Mouse (Mus musculus): ENCODE measurements around the gene Me1.
A peak's percentile ranks its signal among the peaks of the same experiment; 100 is the strongest.

Gene Me1

GRCm38 (mm10) chr9:86695818-86696261 is at the start of gene Me1:
Gene Me1, minus strand, starts transcription at chr9:86695953.
- DNase-seq (ENCODE audit: low read depth, low spot score): peak; percentile 32

- DNase-seq (ENCODE audit: low read depth, low spot score): no peak
Measured at GRCm38 (mm10) chr9:86744041-86744440, 48.3 kb upstream of the Me1 start.

- peak; percentile 66 for DNase-seq (ENCODE audit: low read depth, low spot score)
Measured at GRCm38 (mm10) chr9:86742959-86743911, 47.5 kb upstream of the Me1 start, which contains the start of gene Prss35. Gene Prss35, plus strand, starts transcription at chr9:86743649.

DNA sequence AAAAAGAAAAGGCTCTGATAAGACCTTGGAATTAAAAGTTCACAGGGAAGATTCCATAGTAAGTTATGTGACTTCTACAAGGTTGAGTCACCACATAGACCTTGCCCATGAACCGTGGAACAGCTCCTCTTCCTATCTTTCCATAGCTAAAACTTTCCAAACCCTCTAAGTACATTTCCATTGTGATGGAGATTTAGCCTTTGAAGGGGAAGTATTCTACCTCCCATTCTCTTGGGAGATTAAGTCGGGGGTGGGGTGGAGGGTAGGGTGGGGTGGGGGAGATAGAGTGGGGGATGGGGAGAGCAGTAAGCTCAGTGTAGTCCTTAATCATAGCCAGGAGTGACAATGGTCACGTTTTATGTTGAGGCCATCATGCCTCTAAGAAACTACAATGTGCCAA is 44.2 kb upstream of the Me1 start:
- peak; percentile 92 for DNase-seq (ENCODE audit: low read depth, low spot score)

GRCm38 (mm10) chr9:86738801-86739200 is 43.0 kb upstream of the Me1 start:
- peak; percentile 26 for DNase-seq (ENCODE audit: low read depth, low spot score)

DNA sequence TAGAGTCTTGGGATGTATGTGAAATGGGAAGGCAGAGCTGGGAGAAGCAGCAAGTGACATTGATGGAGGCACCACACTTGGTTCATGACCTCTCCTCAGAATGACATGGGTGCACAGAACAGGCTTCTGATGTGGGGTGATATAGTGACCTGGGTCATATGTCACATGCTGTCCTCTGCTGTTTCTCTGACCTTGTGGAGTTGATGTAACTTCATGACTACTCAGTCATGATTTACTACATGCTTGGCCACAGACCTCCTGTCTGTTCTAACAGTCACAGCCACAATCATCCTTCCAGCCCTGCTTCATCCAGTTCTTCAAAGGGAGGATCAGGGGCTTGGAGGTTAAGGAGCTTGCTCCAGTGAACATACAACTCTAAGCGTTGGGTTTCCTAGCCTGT is 42.3 kb upstream of the Me1 start:
- no peak for DNase-seq (ENCODE audit: low read depth, low spot score)

- no peak for DNase-seq (ENCODE audit: low read depth, low spot score)
Measured at GRCm38 (mm10) chr9:86736991-86737390, 41.2 kb upstream of the Me1 start.

- no peak for DNase-seq (ENCODE audit: low read depth, low spot score)
Measured at GRCm38 (mm10) chr9:86734795-86735194, 39.0 kb upstream of the Me1 start.

DNA sequence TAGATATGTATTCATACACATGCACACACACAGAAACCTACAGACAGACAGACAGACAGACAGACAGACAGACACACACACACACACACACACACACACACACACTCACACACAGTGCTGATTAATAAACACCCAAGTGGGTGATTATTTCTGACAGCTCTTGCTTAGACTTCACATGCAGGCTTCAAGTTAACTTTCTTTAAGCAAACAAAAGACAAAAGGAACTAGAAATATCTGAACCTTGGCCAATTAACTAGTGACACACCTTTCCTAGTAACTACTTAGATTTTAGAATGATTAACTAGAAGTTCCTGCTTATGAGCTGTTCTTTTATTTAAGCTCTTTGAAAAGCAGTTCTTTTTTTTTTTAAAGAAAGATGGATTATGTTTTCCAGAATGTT is 38.6 kb upstream of the Me1 start:
- no peak for DNase-seq (ENCODE audit: low read depth, low spot score)

GRCm38 (mm10) chr9:86729811-86730210 is 34.1 kb upstream of the Me1 start:
- DNase-seq (ENCODE audit: low read depth, low spot score): no peak

- no peak for DNase-seq (ENCODE audit: low read depth, low spot score)
Measured at GRCm38 (mm10) chr9:86729084-86729483, 33.3 kb upstream of the Me1 start.

DNA sequence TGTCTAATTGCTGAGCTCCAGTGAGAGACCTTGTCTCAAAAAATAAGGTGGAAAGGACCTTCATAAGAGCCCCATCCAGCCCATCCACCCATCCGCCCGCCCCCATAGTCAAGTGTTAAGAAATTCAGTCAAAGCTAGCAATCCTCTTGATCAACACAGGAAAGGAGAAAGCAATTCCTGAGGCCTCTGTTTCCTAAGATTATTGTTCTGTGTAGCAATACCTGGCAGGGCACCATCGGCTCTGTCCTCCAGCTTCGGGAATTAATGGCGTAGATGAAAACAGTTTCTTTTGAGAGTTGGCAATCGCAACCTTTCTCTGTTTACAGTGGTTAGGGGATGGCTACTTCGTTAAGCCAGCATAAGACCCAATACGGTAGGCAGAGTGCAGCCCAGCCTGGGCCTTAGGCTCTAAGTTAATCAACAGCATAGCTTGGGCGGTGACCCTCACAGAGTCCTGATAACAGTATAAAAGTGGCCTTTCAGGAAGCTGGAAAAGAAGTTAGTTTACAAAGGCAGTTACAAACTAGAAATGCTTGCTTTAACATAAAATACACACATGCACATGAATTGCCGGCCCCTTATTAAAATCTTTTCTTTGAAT is 32.6 kb upstream of the Me1 start:
- DNase-seq (ENCODE audit: low read depth, low spot score): no peak

- no peak for DNase-seq (ENCODE audit: low read depth, low spot score)
Measured at GRCm38 (mm10) chr9:86726381-86726720, 30.6 kb upstream of the Me1 start.

GRCm38 (mm10) chr9:86725604-86726380 is 30.0 kb upstream of the Me1 start:
- no peak for DNase-seq (ENCODE audit: low read depth, low spot score)

DNA sequence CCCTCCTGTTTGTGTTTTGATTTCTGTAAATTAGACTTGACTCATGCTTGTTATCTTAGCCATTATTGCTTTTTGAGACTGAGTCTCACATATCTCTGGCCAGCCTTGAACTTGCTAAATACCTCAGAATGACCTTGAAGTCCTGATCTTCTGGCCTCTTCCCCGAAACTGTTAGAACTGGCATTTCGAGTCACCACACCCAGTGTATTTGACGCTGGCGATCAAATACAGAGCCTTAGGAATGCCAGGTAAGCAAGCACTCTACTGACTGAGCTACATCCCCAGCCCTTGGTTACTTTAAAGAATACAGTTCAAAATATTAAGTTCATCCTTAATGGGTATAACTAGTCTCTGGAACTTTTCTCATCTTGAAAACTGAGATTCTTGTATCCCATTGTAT is 29.3 kb upstream of the Me1 start:
- DNase-seq (ENCODE audit: low read depth, low spot score): peak; percentile 77

DNA sequence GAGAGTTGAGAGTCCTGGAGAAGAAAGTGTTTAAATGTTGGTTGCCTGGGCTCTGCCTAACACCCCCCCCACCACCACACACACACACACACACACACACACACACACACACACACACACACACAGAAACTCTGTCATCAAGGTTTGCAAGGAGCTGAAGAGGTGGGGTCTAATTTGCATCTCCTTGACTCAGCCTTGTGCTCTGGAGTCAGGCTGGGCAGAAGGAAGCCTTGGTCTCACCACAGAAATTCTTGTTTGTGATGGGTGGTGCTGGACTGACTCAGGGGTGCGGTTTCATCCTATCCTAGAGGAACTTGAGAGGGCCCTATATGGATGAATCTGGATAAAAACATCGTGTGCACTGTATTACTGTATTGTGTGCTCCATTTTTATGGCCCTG is 25.0 kb upstream of the Me1 start:
- peak; percentile 70 for DNase-seq (ENCODE audit: low read depth, low spot score)

- no peak for DNase-seq (ENCODE audit: low read depth, low spot score)
Measured at GRCm38 (mm10) chr9:86720227-86720626, 24.5 kb upstream of the Me1 start.

GRCm38 (mm10) chr9:86717119-86717518 is 21.4 kb upstream of the Me1 start:
- DNase-seq (ENCODE audit: low read depth, low spot score): no peak

DNA sequence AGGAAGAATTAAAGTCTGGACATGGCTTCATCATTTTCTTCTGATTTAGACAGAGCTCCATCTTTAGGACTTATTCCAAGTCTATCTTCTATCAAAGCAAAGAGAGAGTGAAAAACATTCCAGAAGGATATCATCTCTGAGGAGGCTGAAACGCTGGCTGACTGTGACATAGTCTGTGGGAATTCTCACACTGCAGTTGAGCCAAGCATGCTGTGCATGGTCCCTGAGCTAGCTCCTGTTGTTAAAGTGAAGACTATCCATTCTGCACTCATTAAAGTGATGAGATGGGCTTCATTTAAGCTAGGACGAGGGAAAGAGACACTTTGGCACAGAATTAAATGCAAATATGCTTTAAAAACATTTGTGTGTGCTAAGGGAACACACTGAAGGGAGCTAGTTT is 20.8 kb upstream of the Me1 start:
- no peak for DNase-seq (ENCODE audit: low read depth, low spot score)

- no peak for DNase-seq (ENCODE audit: low read depth, low spot score)
Measured at GRCm38 (mm10) chr9:86714089-86714488, 18.3 kb upstream of the Me1 start.

DNA sequence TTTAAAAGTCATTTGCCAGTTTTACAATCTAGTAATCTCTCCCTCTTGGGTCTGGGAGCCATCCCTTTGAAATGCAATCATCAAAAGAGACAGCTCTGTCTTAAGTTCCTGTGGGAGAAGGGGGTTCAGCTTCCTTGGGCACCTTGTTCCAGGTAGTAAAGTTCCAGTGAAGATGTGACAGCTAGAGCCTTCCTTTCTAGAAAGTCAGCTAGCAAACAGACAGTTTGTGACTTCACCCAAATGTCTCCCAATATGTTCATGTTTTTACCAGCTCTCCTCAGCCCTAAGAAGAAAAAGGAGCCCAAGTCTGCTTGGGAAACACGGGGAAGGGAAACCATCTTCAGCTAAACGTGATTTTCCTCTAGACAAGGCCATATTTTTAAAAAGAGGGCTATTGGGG is 16.9 kb upstream of the Me1 start:
- DNase-seq (ENCODE audit: low read depth, low spot score): no peak

GRCm38 (mm10) chr9:86710091-86710634 is 14.4 kb upstream of the Me1 start:
- DNase-seq (ENCODE audit: low read depth, low spot score): no peak
